Mouse (Mus musculus): Measurements from ENCODE around the gene Pin4.

DNA sequence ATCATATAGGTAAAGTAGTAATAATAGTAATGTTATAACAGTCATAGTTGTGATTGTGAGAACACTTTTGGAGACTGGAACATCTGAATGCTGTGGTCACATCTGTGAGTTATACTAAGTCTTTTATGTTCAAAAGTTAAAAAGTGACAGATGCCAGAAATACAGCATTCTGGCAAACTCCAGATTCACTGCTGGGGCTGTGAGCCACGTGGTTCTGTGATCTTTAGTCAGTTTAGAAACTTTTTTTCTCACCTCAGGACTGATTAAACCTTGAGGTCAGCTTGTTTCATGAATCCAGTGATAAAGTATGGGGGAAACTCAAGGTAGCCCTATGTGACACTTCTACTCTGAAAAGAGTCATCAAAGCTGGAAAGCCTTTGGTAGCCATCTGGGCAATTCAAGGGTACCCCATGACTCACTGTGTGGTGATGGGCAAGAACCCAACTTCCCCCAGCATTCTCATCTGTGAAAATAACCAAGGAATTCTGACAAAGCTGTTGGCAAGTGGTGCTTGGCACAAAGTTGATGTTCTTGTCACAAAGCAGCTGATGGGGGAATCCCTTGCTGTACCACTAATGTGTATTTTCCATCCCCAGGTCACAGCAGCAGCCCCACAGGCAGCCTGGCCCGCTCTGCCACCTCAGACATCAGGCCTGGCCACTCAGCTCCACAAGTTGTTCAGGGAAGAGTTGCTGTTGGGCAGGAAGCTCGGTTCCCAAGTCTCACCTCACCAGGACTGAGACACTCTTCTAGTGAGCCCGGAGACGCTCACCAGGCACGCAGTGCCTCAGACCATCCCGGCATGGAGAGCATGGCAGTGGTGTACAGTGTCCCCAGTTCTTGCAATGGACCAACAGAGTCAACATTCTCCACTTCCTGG is 42.1 kb upstream of the Pin4 start:
- TF ChIP-seq CTCF (IDR thresholded peaks at IDR 0.05; ENCODE audit: low read depth, low read length) (no peak), POLR2A (IDR thresholded peaks at IDR 0.05; ENCODE audit: extremely low read depth, insufficient read depth, low read length) (no peak)
